Mouse (Mus musculus): ENCODE measurements around the gene Gm28710. TPM values are rescaled to one million over a fixed set of nuclear protein-coding genes. Genes with fewer than 3 reads are reported as not detected.

Gm28710 gene
- 0.76 TPM for polyA plus RNA-seq (2012; fragmentation: generic; extraction: Trizol)
- long read RNA-seq, experiment 1, partial matches to known transcripts = 6 of 7 reads
- long read RNA-seq, experiment 1, other reads (novel, unspliced or antisense) = 1 of 7 reads
- long read RNA-seq, experiment 2, partial matches to known transcripts = 2 of 5 reads
- long read RNA-seq, experiment 2, other reads (novel, unspliced or antisense) = 3 of 5 reads

GRCm38 (mm10) chr5:16791243-16791860, at the start of gene Gm28710:
Gene Gm28710 (plus strand): TSS chr5:16791810.
- no peak within 1 kb of the TSS for H3ac ChIP-seq (ENCODE audit: control insufficient read depth, insufficient read length, low read depth)
- H3K27me3 ChIP-seq (ENCODE audit: control insufficient read depth, insufficient read depth, insufficient read length) = no peaks in the 10 kb centered on the region
- no peak within 1 kb of the TSS for H3K4me3 ChIP-seq (ENCODE audit: insufficient read depth, poor library complexity, severe bottlenecking)
- TF ChIP-seq MYOG (IDR thresholded peaks at IDR 0.05; ENCODE audit: control insufficient read depth, extremely low read depth, insufficient read length) (no peak), FOSL1 (IDR thresholded peaks at IDR 0.05; ENCODE audit: insufficient read depth, low read length, poor library complexity, severe bottlenecking) (no peak), USF1 (IDR thresholded peaks at IDR 0.05; ENCODE audit: low read depth) (no peak), MAX (IDR thresholded peaks at IDR 0.05) (no peak)
- H3K36me3 ChIP-seq (ENCODE audit: control insufficient read depth, insufficient read depth) = no peaks in the 10 kb centered on the region
- H3K79me2 ChIP-seq (ENCODE audit: control insufficient read depth, insufficient read depth) = no peaks in the 10 kb centered on the region
- H3K79me3 ChIP-seq (ENCODE audit: low read depth) = no peaks in the 10 kb centered on the region

- TF ChIP-seq USF1 (IDR thresholded peaks at IDR 0.05; ENCODE audit: low read depth) (no peak), CEBPB (IDR thresholded peaks at IDR 0.05; ENCODE audit: low read depth) (no peak), MYOG (IDR thresholded peaks at IDR 0.05; ENCODE audit: control insufficient read depth, extremely low read depth, insufficient read length) (no peak), FOSL1 (IDR thresholded peaks at IDR 0.05; ENCODE audit: insufficient read depth, low read length, poor library complexity, severe bottlenecking) (no peak), MAX (IDR thresholded peaks at IDR 0.05) (no peak), CTCF (IDR thresholded peaks at IDR 0.05; ENCODE audit: control insufficient read depth, insufficient read depth, insufficient read length) (no peak), MYOD1 (IDR thresholded peaks at IDR 0.05; ENCODE audit: control insufficient read depth, insufficient read length, low read depth) (no peak)
- H3K4me3 ChIP-seq (ENCODE audit: insufficient read depth, poor library complexity, severe bottlenecking) = no peak overlapping the region
Observed at GRCm38 (mm10) chr5:16777176-16777575, 14.4 kb upstream of the Gm28710 start.

GRCm38 (mm10) chr5:16778610-16779172, 12.9 kb upstream of the Gm28710 start:
- TF ChIP-seq MYOG (IDR thresholded peaks at IDR 0.05; ENCODE audit: control insufficient read depth, extremely low read depth, insufficient read length) (no peak), CTCF (IDR thresholded peaks at IDR 0.05; ENCODE audit: control insufficient read depth, insufficient read depth, insufficient read length) (no peak), USF1 (IDR thresholded peaks at IDR 0.05; ENCODE audit: low read depth) (no peak), CEBPB (IDR thresholded peaks at IDR 0.05; ENCODE audit: low read depth) (no peak), FOSL1 (IDR thresholded peaks at IDR 0.05; ENCODE audit: insufficient read depth, low read length, poor library complexity, severe bottlenecking) (no peak), MYOD1 (IDR thresholded peaks at IDR 0.05; ENCODE audit: control insufficient read depth, insufficient read length, low read depth) (no peak), MAX (IDR thresholded peaks at IDR 0.05) (no peak)

More at GRCm38 (mm10) chr5:16777176-16777575, 14.4 kb upstream of the Gm28710 start:
- H3ac ChIP-seq (ENCODE audit: control insufficient read depth, insufficient read length, low read depth) = no peak overlapping the region
- no peaks in the 10 kb centered on the region for H3K79me3 ChIP-seq (ENCODE audit: low read depth)
- no peaks in the 10 kb centered on the region for H3K27me3 ChIP-seq (ENCODE audit: control insufficient read depth, insufficient read depth, insufficient read length)
- H3K79me2 ChIP-seq (ENCODE audit: control insufficient read depth, insufficient read depth) = no peaks in the 10 kb centered on the region
- H3K36me3 ChIP-seq (ENCODE audit: control insufficient read depth, insufficient read depth) = no peaks in the 10 kb centered on the region

GRCm38 (mm10) chr5:16785627-16786026, 6.0 kb upstream of the Gm28710 start:
- Histone ChIP-seq H3K79me3 (ENCODE audit: low read depth) (no peaks in the 10 kb centered on the region), H3K79me2 (ENCODE audit: control insufficient read depth, insufficient read depth) (no peaks in the 10 kb centered on the region), H3ac (ENCODE audit: control insufficient read depth, insufficient read length, low read depth) (no peak overlapping the region), H3K27me3 (ENCODE audit: control insufficient read depth, insufficient read depth, insufficient read length) (no peaks in the 10 kb centered on the region), H3K4me3 (ENCODE audit: insufficient read depth, poor library complexity, severe bottlenecking) (no peak overlapping the region), H3K36me3 (ENCODE audit: control insufficient read depth, insufficient read depth) (no peaks in the 10 kb centered on the region)
- no peak for TF ChIP-seq MYOD1 (IDR thresholded peaks at IDR 0.05; ENCODE audit: control insufficient read depth, insufficient read length, low read depth)

More at GRCm38 (mm10) chr5:16778610-16779172, 12.9 kb upstream of the Gm28710 start:
- Histone ChIP-seq H3K27me3 (ENCODE audit: control insufficient read depth, insufficient read depth, insufficient read length) (no peaks in the 10 kb centered on the region), H3K79me3 (ENCODE audit: low read depth) (no peaks in the 10 kb centered on the region), H3K36me3 (ENCODE audit: control insufficient read depth, insufficient read depth) (no peaks in the 10 kb centered on the region), H3K4me3 (ENCODE audit: insufficient read depth, poor library complexity, severe bottlenecking) (no peak overlapping the region), H3ac (ENCODE audit: control insufficient read depth, insufficient read length, low read depth) (no peak overlapping the region), H3K79me2 (ENCODE audit: control insufficient read depth, insufficient read depth) (no peaks in the 10 kb centered on the region)

GRCm38 (mm10) chr5:16794972-16795371, 3.4 kb downstream of the Gm28710 start:
- no peak overlapping the region for H3K4me3 ChIP-seq (ENCODE audit: insufficient read depth, poor library complexity, severe bottlenecking)
- H3K79me2 ChIP-seq (ENCODE audit: control insufficient read depth, insufficient read depth) = no peaks in the 10 kb centered on the region
- H3K79me3 ChIP-seq (ENCODE audit: low read depth) = no peaks in the 10 kb centered on the region
- H3ac ChIP-seq (ENCODE audit: control insufficient read depth, insufficient read length, low read depth) = no peak overlapping the region
- no peaks in the 10 kb centered on the region for H3K36me3 ChIP-seq (ENCODE audit: control insufficient read depth, insufficient read depth)
- no peaks in the 10 kb centered on the region for H3K27me3 ChIP-seq (ENCODE audit: control insufficient read depth, insufficient read depth, insufficient read length)
- TF ChIP-seq MYOD1 (IDR thresholded peaks at IDR 0.05; ENCODE audit: control insufficient read depth, insufficient read length, low read depth) (peak; percentile 24), CEBPB (IDR thresholded peaks at IDR 0.05; ENCODE audit: low read depth) (no peak)

- Histone ChIP-seq H3K27me3 (ENCODE audit: control insufficient read depth, insufficient read depth, insufficient read length) (no peaks in the 10 kb centered on the region), H3K4me3 (ENCODE audit: insufficient read depth, poor library complexity, severe bottlenecking) (no peak overlapping the region), H3K79me3 (ENCODE audit: low read depth) (no peaks in the 10 kb centered on the region), H3ac (ENCODE audit: control insufficient read depth, insufficient read length, low read depth) (no peak overlapping the region), H3K36me3 (ENCODE audit: control insufficient read depth, insufficient read depth) (no peaks in the 10 kb centered on the region), H3K79me2 (ENCODE audit: control insufficient read depth, insufficient read depth) (no peaks in the 10 kb centered on the region)
- TF ChIP-seq FOSL1 (IDR thresholded peaks at IDR 0.05; ENCODE audit: insufficient read depth, low read length, poor library complexity, severe bottlenecking) (no peak), MAX (IDR thresholded peaks at IDR 0.05) (no peak), CEBPB (IDR thresholded peaks at IDR 0.05; ENCODE audit: low read depth) (no peak), CTCF (IDR thresholded peaks at IDR 0.05; ENCODE audit: control insufficient read depth, insufficient read depth, insufficient read length) (no peak), MYOD1 (IDR thresholded peaks at IDR 0.05; ENCODE audit: control insufficient read depth, insufficient read length, low read depth) (no peak), MYOG (IDR thresholded peaks at IDR 0.05; ENCODE audit: control insufficient read depth, extremely low read depth, insufficient read length) (no peak), USF1 (IDR thresholded peaks at IDR 0.05; ENCODE audit: low read depth) (no peak)
Observed at GRCm38 (mm10) chr5:16802726-16803125, 11.1 kb downstream of the Gm28710 start.

Data from C2C12 (cell line).